Mouse (Mus musculus) kidney, adult 2 months (tissue): ENCODE measurements around the gene Ctdspl.

ENCODE experiments used
- CTCF ChIP-seq: fragments of 200-500 bp; conservative IDR thresholded peaks from 2 replicates; pipeline ENCODE4 v1.5.1; 2011; ENCODE audit warnings: low read depth, mild to moderate bottlenecking, control low read depth, low read length, moderate library complexity, mixed read lengths; ENCODE audit not compliant: insufficient read depth, insufficient read length
- POLR2A ChIP-seq: fragments of 200-500 bp; IDR thresholded peaks from one replicate; pipeline ENCODE4 v1.6.1; 2011; ENCODE audit warnings: low read depth, low read length, control low read depth

- no peak for TF ChIP-seq POLR2A
- no peak for TF ChIP-seq CTCF
Observed at GRCm38 (mm10) chr9:118963149-118963548, 36.9 kb downstream of the Ctdspl start.
